Mouse (Mus musculus) liver, embryonic 15.5 days (tissue): Measurements from ENCODE around the gene Slc25a34. TPM values are rescaled to one million over a fixed set of nuclear protein-coding genes. Genes with fewer than 3 reads are reported as not detected.
A peak's percentile ranks its signal among the peaks of the same experiment; 100 is the strongest.

Source experiments
- ATAC-seq: fragments of 200-750 bp; cut with Nextera tagmentation; 2 replicates; pipeline ENCODE4 v1.8.0; 2017; ENCODE audit warnings: moderate number of reproducible peaks, mild to moderate bottlenecking, moderate library complexity; ENCODE audit not compliant: insufficient read depth
- H3K27ac ChIP-seq: fragments of 300-500 bp; sonication (generic); replicated peaks from 2 replicates; pipeline ENCODE4 v1.5.1; 2015; ENCODE audit warnings: mild to moderate bottlenecking, inconsistent platforms
- H3K27me3 ChIP-seq: fragments of 300-500 bp; sonication (generic); 2 replicates; pipeline ENCODE4 v1.6.1; 2015; ENCODE audit warnings: mild to moderate bottlenecking, inconsistent platforms
- H3K36me3 ChIP-seq: fragments of 300-500 bp; sonication (generic); replicated peaks from 2 replicates; pipeline ENCODE4 v1.6.1; 2015; ENCODE audit warnings: moderate library complexity, mild to moderate bottlenecking, inconsistent platforms
- H3K4me1 ChIP-seq: fragments of 300-500 bp; sonication (generic); replicated peaks from 2 replicates; pipeline ENCODE4 v1.6.1; 2015; ENCODE audit warnings: inconsistent platforms
- H3K4me2 ChIP-seq: fragments of 300-500 bp; sonication (generic); 2 replicates; pipeline ENCODE4 v1.6.1; 2015; ENCODE audit warnings: moderate library complexity, mild to moderate bottlenecking, inconsistent platforms
- H3K4me3 ChIP-seq: fragments of 300-500 bp; sonication (generic); replicated peaks from 2 replicates; pipeline ENCODE4 v1.5.1; 2015; ENCODE audit warnings: mild to moderate bottlenecking, inconsistent platforms
- H3K9ac ChIP-seq: fragments of 300-500 bp; sonication (generic); 2 replicates; pipeline ENCODE4 v1.6.1; 2015; ENCODE audit warnings: moderate library complexity, mild to moderate bottlenecking, inconsistent platforms
- H3K9me3 ChIP-seq: fragments of 300-500 bp; sonication (generic); replicated peaks from 2 replicates; pipeline ENCODE4 v1.6.1; 2016; ENCODE audit warnings: inconsistent platforms
- WGBS: fragments of 180-500 bp; shearing (Covaris S2); methylation state at CpG from one replicate; pipeline ENCODE4 v1.1.7; 2015; ENCODE audit warnings: mixed read lengths; ENCODE audit not compliant: insufficient replicate concordance; 5-methylcytosine and 5-hydroxymethylcytosine counted together
- polyA plus RNA-seq: library from polyadenylated mRNA; unstranded; fragments of >200 nt; fragmentation: Nextera tagmentation; extraction: Ambion mirVana; gene quantifications from 2 replicates; pipeline ENCODE4 v1.2.1, GENCODE M21; 2015

The Slc25a34 gene
- polyA plus RNA-seq, 1 experiment from 2014 or later = 0.07 TPM

- no peak overlapping the region for H3K4me2 ChIP-seq
- no peaks in the 10 kb centered on the region for H3K36me3 ChIP-seq
- H3K27ac ChIP-seq = no peak overlapping the region
- ATAC-seq = no peak
- H3K4me3 ChIP-seq = no peak overlapping the region
- H3K27me3 ChIP-seq = peaks cover 5% of the 10 kb centered on the region; the same call in 1 of the 2 replicates
- H3K4me1 ChIP-seq = peaks cover 20% of the 10 kb centered on the region
- no peaks in the 10 kb centered on the region for H3K9me3 ChIP-seq
- WGBS = 77% methylated on average over 7 of the region's 7 CpGs
- no peak overlapping the region for H3K9ac ChIP-seq
Observed at GRCm38 (mm10) chr4:141576877-141577276, 46.7 kb downstream of the Slc25a34 start.

DNA sequence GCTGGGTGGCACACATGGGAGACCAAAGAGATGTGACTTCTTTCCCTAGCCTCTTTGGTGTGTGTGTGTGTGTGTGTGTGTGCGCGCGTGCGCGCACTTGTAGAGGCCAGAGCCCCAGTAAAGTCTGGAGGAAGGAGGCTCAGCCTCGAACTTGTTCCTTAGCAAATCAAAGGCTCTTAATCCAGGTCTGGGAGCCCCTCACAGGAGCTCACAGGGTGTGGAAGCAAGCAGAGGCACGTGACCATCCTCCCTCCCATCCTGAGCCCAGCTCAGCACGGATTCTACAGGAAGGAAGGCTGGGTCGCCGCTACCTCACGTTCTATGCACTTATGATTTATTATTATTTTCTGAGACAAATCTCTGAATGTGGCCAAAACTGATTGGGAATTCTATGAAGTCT, 47.2 kb downstream of the Slc25a34 start:
- Histone ChIP-seq H3K9ac (no peak overlapping the region), H3K36me3 (no peaks in the 10 kb centered on the region), H3K4me3 (no peak overlapping the region), H3K27me3 (peaks cover 5% of the 10 kb centered on the region; the same call in 1 of the 2 replicates), H3K27ac (no peak overlapping the region), H3K4me2 (no peak overlapping the region), H3K4me1 (peaks cover 20% of the 10 kb centered on the region), H3K9me3 (no peaks in the 10 kb centered on the region)
- no peak for ATAC-seq
- 68% methylated on average over 11 of the region's 11 CpGs for WGBS

DNA sequence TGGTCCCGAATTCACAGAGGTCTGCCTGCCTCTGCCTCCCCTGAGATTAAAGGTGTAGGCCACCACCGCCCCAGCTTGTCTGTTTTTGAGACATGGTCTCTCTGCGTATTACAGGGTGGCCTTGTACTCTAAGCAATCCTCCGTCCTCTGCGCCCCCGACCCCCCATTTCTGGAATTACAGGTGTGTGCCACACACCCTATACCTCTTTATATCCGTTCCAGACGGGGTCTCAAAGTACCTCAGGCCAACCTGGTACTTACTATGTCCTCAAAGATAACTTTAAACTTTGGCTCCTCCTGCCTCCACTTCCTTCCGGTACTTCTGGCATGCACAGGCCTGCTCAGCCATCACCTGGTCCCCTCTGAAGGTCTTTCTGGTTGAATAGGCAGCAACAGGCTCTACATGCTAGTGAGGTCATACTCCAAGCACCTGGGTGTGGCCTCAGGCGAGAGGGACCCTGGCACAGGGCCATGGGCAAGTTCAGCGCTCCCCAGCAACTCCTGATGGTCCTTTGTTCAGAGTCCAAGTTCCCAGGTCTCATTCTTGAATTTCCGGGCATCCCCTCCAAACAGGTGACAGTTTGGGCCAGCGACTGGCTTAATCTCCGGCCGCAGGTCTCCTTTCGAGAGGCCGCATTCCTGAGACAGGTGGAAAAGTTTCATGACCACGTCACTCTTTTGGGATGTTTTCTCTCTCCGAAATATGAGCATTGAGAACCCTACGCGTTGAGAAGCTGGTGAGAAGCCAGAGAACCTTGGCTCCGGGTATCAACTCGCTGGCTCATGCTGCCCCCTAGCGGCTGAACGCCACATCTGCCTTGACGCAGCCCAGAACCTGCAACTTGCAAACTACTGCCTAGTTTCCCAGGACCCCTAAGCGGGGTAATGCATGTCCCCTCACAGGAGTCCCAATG, 48.6 kb downstream of the Slc25a34 start:
- Histone ChIP-seq H3K9ac (no peak overlapping the region), H3K4me2 (peak overlapping the region; percentile 16; the same call in 1 of the 2 replicates), H3K9me3 (no peaks in the 10 kb centered on the region), H3K27me3 (peaks cover 5% of the 10 kb centered on the region; the same call in 1 of the 2 replicates), H3K4me3 (no peak overlapping the region), H3K36me3 (no peaks in the 10 kb centered on the region), H3K4me1 (peaks cover 25% of the 10 kb centered on the region), H3K27ac (no peak overlapping the region)
- 37% methylated on average over 27 of the region's 27 CpGs for WGBS
- ATAC-seq = no peak

DNA sequence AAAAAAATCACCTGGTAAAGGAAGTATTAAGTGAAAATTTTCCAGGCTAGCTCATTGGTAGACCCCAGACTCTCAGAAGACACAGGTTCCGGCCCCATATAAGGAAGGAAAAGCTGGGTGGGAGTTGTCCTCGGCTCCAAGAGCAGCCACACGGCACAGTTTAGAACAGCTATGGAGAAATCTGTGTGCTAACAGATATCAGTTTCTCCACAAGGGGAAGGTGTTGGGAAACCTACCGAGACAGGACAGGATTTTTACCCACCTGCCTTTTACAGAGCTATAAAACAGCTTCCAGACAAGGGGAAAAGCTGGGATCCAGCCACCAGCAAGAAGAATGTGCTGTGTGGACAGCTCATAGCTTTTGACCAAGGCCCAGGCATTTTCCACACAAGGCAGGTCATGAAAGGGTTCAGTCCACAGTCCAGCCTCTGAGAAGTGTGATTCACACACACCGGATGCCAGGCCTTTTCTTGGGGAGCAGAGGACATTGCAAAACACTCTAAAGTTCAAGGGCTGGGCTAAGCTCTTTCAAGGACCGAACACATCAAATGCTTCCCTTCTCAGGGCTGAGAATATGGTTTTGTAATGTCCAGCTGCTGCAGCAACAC, 50.2 kb downstream of the Slc25a34 start:
- Histone ChIP-seq H3K27ac (peak overlapping the region; percentile 64; the same call in 1 of the 2 replicates), H3K36me3 (no peaks in the 10 kb centered on the region), H3K27me3 (peaks cover 5% of the 10 kb centered on the region; the same call in 1 of the 2 replicates), H3K9me3 (no peaks in the 10 kb centered on the region), H3K4me3 (no peak overlapping the region), H3K4me2 (no peak overlapping the region), H3K9ac (no peak overlapping the region), H3K4me1 (peaks cover 19% of the 10 kb centered on the region)
- 27% methylated on average over 6 of the region's 6 CpGs for WGBS
- ATAC-seq = peak; percentile 22; the same call in 1 of the 2 replicates

- Histone ChIP-seq H3K27ac (peak overlapping the region; percentile 64), H3K4me1 (peaks cover 17% of the 10 kb centered on the region), H3K36me3 (no peaks in the 10 kb centered on the region), H3K27me3 (peaks cover 5% of the 10 kb centered on the region; the same call in 1 of the 2 replicates), H3K4me2 (peak overlapping the region; percentile 25; the same call in 1 of the 2 replicates), H3K4me3 (no peak overlapping the region), H3K9ac (no peak overlapping the region), H3K9me3 (no peaks in the 10 kb centered on the region)
- ATAC-seq = no peak
- 41% methylated on average over 7 of the region's 7 CpGs for WGBS
Observed at GRCm38 (mm10) chr4:141572668-141573358, 50.8 kb downstream of the Slc25a34 start.

DNA sequence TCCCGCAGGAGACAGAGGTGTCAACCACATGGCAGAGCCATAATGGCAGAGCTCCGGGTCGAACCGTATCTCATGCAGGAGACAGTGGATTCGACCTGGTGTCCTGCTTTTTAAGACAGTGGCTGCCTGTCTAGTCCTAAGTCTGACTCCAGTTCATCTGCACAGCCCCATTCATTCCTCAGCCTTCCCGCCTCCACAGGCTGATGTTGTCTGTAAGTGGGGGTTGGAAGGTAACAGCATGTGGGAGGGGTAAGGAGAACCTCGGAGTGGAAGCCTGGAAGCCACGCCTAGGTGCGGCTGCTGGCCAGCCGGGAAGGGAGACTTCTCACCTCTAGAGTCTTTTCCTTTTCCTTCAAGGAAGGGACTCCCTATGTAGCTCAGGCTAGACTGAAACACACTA, 51.7 kb downstream of the Slc25a34 start:
- no peak overlapping the region for H3K27ac ChIP-seq
- ATAC-seq = no peak
- no peak overlapping the region for H3K9ac ChIP-seq
- peaks cover 5% of the 10 kb centered on the region; the same call in 1 of the 2 replicates for H3K27me3 ChIP-seq
- no peaks in the 10 kb centered on the region for H3K9me3 ChIP-seq
- no peak overlapping the region for H3K4me3 ChIP-seq
- H3K36me3 ChIP-seq = no peaks in the 10 kb centered on the region
- 64% methylated on average over 10 of the region's 10 CpGs for WGBS
- H3K4me1 ChIP-seq = peaks cover 17% of the 10 kb centered on the region
- H3K4me2 ChIP-seq = no peak overlapping the region

GRCm38 (mm10) chr4:141571337-141571739, 52.3 kb downstream of the Slc25a34 start:
- H3K4me3 ChIP-seq = no peak overlapping the region
- no peaks in the 10 kb centered on the region for H3K36me3 ChIP-seq
- no peaks in the 10 kb centered on the region for H3K9me3 ChIP-seq
- 28% methylated on average over 6 of the region's 6 CpGs for WGBS
- H3K27me3 ChIP-seq = peaks cover 5% of the 10 kb centered on the region; the same call in 1 of the 2 replicates
- H3K27ac ChIP-seq = no peak overlapping the region
- no peak overlapping the region for H3K4me2 ChIP-seq
- no peak for ATAC-seq
- H3K4me1 ChIP-seq = peaks cover 17% of the 10 kb centered on the region
- H3K9ac ChIP-seq = no peak overlapping the region

DNA sequence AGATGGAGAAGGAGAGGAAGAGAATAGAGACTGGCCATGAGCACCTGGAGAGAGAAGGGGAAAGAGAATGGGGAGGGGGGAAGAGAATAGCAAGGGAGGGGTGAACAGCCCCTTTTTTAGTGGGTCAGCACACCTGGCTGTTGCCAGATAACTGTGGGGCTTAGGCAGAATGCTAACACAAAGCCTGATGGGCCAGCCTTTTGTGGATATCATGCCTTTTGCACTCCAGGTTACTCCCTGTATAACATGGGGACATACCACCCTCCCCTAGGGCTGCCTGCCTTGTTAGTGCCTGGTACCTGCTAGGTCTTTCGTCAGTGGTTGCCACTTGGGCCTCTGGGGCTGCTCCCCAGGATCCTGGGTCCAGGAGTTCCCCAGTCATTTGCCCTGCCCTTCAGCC, 52.8 kb downstream of the Slc25a34 start:
- H3K4me3 ChIP-seq = no peak overlapping the region
- H3K27me3 ChIP-seq = peaks cover 5% of the 10 kb centered on the region; the same call in 1 of the 2 replicates
- ATAC-seq = no peak
- WGBS = 43% methylated on average over 1 of the region's 1 CpGs
- peaks cover 17% of the 10 kb centered on the region for H3K4me1 ChIP-seq
- H3K4me2 ChIP-seq = no peak overlapping the region
- H3K36me3 ChIP-seq = no peaks in the 10 kb centered on the region
- H3K9ac ChIP-seq = no peak overlapping the region
- 0 out of 2 replicates have a peak overlapping the region, but pooled peaks have one; percentile 14 for H3K27ac ChIP-seq
- H3K9me3 ChIP-seq = no peaks in the 10 kb centered on the region

DNA sequence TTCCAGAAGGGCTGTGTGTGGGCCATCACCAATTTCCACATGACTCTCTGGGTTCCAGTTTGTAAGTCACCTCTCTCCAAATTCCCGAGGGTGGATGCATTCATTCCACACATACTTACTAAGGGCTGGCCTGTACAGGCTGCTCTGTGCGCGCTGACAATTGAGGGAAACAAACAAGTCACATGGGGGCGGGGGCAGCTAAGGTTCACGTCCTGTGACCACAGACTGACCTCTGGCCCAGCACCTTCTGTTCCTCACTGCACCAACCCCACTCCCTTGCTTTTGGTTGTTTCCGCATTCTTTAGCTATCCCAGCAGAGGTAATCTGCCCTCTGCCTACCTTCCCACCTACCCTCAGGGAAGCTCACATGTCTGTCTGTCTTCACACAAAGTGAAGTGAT, 53.6 kb downstream of the Slc25a34 start:
- Histone ChIP-seq H3K36me3 (no peaks in the 10 kb centered on the region), H3K27ac (0 out of 2 replicates have a peak overlapping the region, but pooled peaks have one; percentile 0), H3K9me3 (no peaks in the 10 kb centered on the region), H3K4me1 (peaks cover 13% of the 10 kb centered on the region), H3K9ac (no peak overlapping the region), H3K27me3 (peaks cover 5% of the 10 kb centered on the region; the same call in 1 of the 2 replicates), H3K4me2 (no peak overlapping the region), H3K4me3 (no peak overlapping the region)
- WGBS = 49% methylated on average over 6 of the region's 6 CpGs
- peak; percentile 32 for ATAC-seq

- no peaks in the 10 kb centered on the region for H3K36me3 ChIP-seq
- peaks cover 13% of the 10 kb centered on the region; the same call in 1 of the 2 replicates for H3K4me1 ChIP-seq
- peaks cover 5% of the 10 kb centered on the region; the same call in 1 of the 2 replicates for H3K27me3 ChIP-seq
- H3K9me3 ChIP-seq = no peaks in the 10 kb centered on the region
- no peak overlapping the region for H3K4me2 ChIP-seq
- H3K4me3 ChIP-seq = no peak overlapping the region
- no peak for ATAC-seq
- 74% methylated on average over 5 of the region's 5 CpGs for WGBS
- no peak overlapping the region for H3K27ac ChIP-seq
- H3K9ac ChIP-seq = no peak overlapping the region
Observed at GRCm38 (mm10) chr4:141568966-141569365, 54.7 kb downstream of the Slc25a34 start.
